Mouse (Mus musculus) liver, embryonic 14.5 days (tissue): Measurements from ENCODE around the gene Map4k2.

Experiments
- CTCF ChIP-seq: IDR thresholded peaks from 2 replicates; pipeline ENCODE4 v1.5.1; 2016; ENCODE audit warnings: antibody characterized with exemption, low read depth, control low read depth
- EP300 ChIP-seq: IDR thresholded peaks from 2 replicates; pipeline ENCODE4 v1.6.1; 2016; ENCODE audit warnings: antibody characterized with exemption, low read depth

GRCm38 (mm10) chr19:6305517-6306115, 35.3 kb upstream of the Map4k2 start:
- TF ChIP-seq CTCF (no peak), EP300 (no peak)
